24 mouse cellular contexts compared by ENCODE assay signal in the genomic region with DNA sequence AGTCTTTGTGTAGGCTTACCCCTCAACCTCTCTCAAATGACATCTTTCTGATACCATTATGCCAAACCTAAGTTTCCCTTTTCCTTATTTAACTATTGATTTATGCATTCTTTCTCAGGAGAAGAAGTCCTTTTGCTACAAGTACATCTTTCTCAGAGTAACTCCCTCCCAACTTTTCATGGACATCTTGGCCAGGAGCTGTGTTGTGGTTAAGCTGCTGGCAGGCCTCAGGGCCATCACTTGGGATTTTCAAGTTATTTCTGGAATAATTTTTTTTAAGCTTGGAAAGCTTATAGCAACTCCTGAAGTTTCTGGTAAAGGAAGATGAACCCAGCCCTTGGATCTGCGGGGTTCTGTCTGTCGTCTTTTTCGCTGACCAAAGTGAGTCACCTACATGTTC. TPM values are rescaled to one million over a fixed set of nuclear protein-coding genes. Genes with fewer than 3 reads are reported as not detected.
DNase-seq lines count a peak whose midpoint lies in the region; ATAC-seq and TF ChIP-seq lines count a peak whose summit lies in the region.
"Had no signal": no experiment of that assay in that cellular context is flagged by ENCODE, and none has a peak within 500 bp of the region (broad histone marks: within the 10 kb centered on the region; RNA-seq: fewer than 3 reads in every experiment).

No protein-coding gene starts in this region.

- no peak for TF ChIP-seq CTCF in embryonic fibroblast, embryonic 13.5 days (IDR thresholded peaks at IDR 0.05; ENCODE audit: borderline replicate concordance, insufficient read depth, low read length)

- H3K4me2 ChIP-seq in hindbrain, embryonic 16.5 days (ENCODE audit: low read length), result no peak overlapping the region
- H3K4me2 ChIP-seq: forebrain, embryonic 12.5 days; forebrain, embryonic 15.5 days; heart, embryonic 13.5 days; hindbrain, embryonic 12.5 days; hindbrain, embryonic 15.5 days; intestine, embryonic 15.5 days had no signal

- H3K27ac ChIP-seq in embryonic fibroblast, embryonic 13.5 days (ENCODE audit: insufficient read depth, low read length), result peak overlapping the region; percentile 71
- no peak overlapping the region for H3K27ac ChIP-seq in hindbrain, embryonic 16.5 days (ENCODE audit: low read depth, low read length)
- H3K27ac ChIP-seq: forebrain, embryonic 12.5 days; forebrain, embryonic 15.5 days; heart, embryonic 13.5 days; hindbrain, embryonic 12.5 days; hindbrain, embryonic 15.5 days; intestine, embryonic 15.5 days had no signal

- no peak overlapping the region for H3K9ac ChIP-seq in hindbrain, embryonic 16.5 days (ENCODE audit: low read depth, low read length)
- H3K9ac ChIP-seq: forebrain, embryonic 12.5 days; forebrain, embryonic 15.5 days; heart, embryonic 13.5 days; hindbrain, embryonic 12.5 days; hindbrain, embryonic 15.5 days; intestine, embryonic 15.5 days had no signal

- no peaks in the 10 kb centered on the region for H3K9me3 ChIP-seq in hindbrain, embryonic 16.5 days (ENCODE audit: control insufficient read depth, low read length)
- H3K9me3 ChIP-seq: forebrain, embryonic 15.5 days; hindbrain, embryonic 12.5 days; hindbrain, embryonic 15.5 days; intestine, embryonic 15.5 days had no signal

- no peak for TF ChIP-seq POLR2A in embryonic fibroblast, embryonic 13.5 days (IDR thresholded peaks at IDR 0.05; ENCODE audit: low read depth, low read length)

- H3K36me3 ChIP-seq in hindbrain, embryonic 16.5 days (ENCODE audit: control insufficient read depth, insufficient read depth, low read length), result no peaks in the 10 kb centered on the region
- H3K36me3 ChIP-seq: forebrain, embryonic 12.5 days; forebrain, embryonic 15.5 days; G1E; heart, embryonic 13.5 days; hindbrain, embryonic 12.5 days; hindbrain, embryonic 15.5 days; intestine, embryonic 15.5 days had no signal

- no peak overlapping the region for H3K4me3 ChIP-seq in embryonic fibroblast, embryonic 13.5 days (ENCODE audit: insufficient read depth, low read length)
- H3K4me3 ChIP-seq in hindbrain, embryonic 16.5 days (ENCODE audit: low read length), result no peak overlapping the region
- H3K4me3 ChIP-seq: forebrain, embryonic 12.5 days; forebrain, embryonic 15.5 days; heart, embryonic 13.5 days; hindbrain, embryonic 12.5 days; hindbrain, embryonic 15.5 days; intestine, embryonic 15.5 days had no signal

- H3K4me1 ChIP-seq in embryonic fibroblast, embryonic 13.5 days (ENCODE audit: control insufficient read depth, insufficient read depth, low read length), result peaks cover 6% of the 10 kb centered on the region
- H3K4me1 ChIP-seq in hindbrain, embryonic 16.5 days (ENCODE audit: control insufficient read depth, insufficient read depth, low read depth, low read length), result no peaks in the 10 kb centered on the region
- H3K4me1 ChIP-seq: forebrain, embryonic 12.5 days; forebrain, embryonic 15.5 days; hindbrain, embryonic 12.5 days; hindbrain, embryonic 15.5 days; intestine, embryonic 15.5 days had no signal

- DNase-seq in 3134 (ENCODE audit: extremely low read depth, insufficient read length, low spot score) (peak; percentile 26), 3T3-L1 (ENCODE audit: low read depth, low spot score) (peak; percentile 62)
- DNase-seq in lung, postnatal 10 days, result no peak
- DNase-seq in embryo, embryonic 11 days, result no peak
- DNase-seq: adrenal gland, adult 8-10 months; adrenal gland, postnatal 25 days; B cell, adult 2 months; cerebellum, adult 11-12 months; cerebellum, adult 8-10 months; cerebellum, postnatal 10 days; cerebellum, postnatal 36 days; gastrocnemius, postnatal 10 days; gastrocnemius, postnatal 36 days; heart, postnatal 14 days; kidney, adult 11 months had no signal

- H3K27me3 ChIP-seq in hindbrain, embryonic 16.5 days (replicated peaks; ENCODE audit: control insufficient read depth, insufficient read depth, low read length), result no peaks in the 10 kb centered on the region
- H3K27me3 ChIP-seq: forebrain, embryonic 12.5 days; forebrain, embryonic 15.5 days; heart, embryonic 13.5 days; hindbrain, embryonic 12.5 days; hindbrain, embryonic 15.5 days; intestine, embryonic 15.5 days had no signal

- ATAC-seq in hindbrain, embryonic 16.5 days, result no peak
- ATAC-seq: forebrain, embryonic 15.5 days; intestine, embryonic 15.5 days had no signal

- 95% methylated on average over 3 of the region's 3 CpGs for WGBS in hindbrain, embryonic 16.5 days

RNA-seq across cellular contexts. Expression of gene Adamtsl3, which starts 51.6 kb away (rescaled TPM):
- 16.3 and 33.1 TPM in 2 replicates for polyA plus RNA-seq in embryonic fibroblast, embryonic 13.5 days (2011; ENCODE audit: insufficient read length, low read depth, missing spikeins)
- polyA plus RNA-seq in hindbrain, embryonic 16.5 days (2015; fragmentation: Nextera tagmentation; extraction: Ambion mirVana), result 0.93 and 1.1 TPM in 2 replicates
- polyA plus RNA-seq: G1E had no signal

Comparison
In these comparisons a context has a peak if more than half of its experiments do, and no peak if none do; other contexts are left out.
1. DNase-seq: peak in 3134 (single experiment) and 3T3-L1 (single experiment); none in lung, postnatal 10 days (single experiment) and embryo, embryonic 11 days (single experiment).